Mouse (Mus musculus): ENCODE data around the gene Ctsh. TPM values are rescaled to one million over a fixed set of nuclear protein-coding genes. Genes with fewer than 3 reads are reported as not detected.
"Not testable (repeated sequence)": the region's sequence is repeated elsewhere in the genome, so short reads cannot be mapped to it uniquely, and the experiment has no call there.

Ctsh gene
- polyA plus RNA-seq, 1 experiment, result 36.1 TPM

GRCm38 (mm10) chr9:90055409-90055808 is 1.5 kb downstream of the Ctsh start:
- Histone ChIP-seq H3K4me3 (ENCODE audit: insufficient read depth, low read length) (peak overlapping the region; percentile 38; the same call in 1 of the 2 replicates), H3K4me1 (ENCODE audit: control insufficient read depth, insufficient read depth, low read length) (no peaks in the 10 kb centered on the region), H3K27ac (ENCODE audit: insufficient read depth, low read length) (no peak overlapping the region)
- TF ChIP-seq CTCF (IDR thresholded peaks at IDR 0.05; ENCODE audit: borderline replicate concordance, insufficient read depth, low read length), result no peak
- no peak for TF ChIP-seq POLR2A (IDR thresholded peaks at IDR 0.05; ENCODE audit: low read depth, low read length)

GRCm38 (mm10) chr9:90055911-90056310 is 2.0 kb downstream of the Ctsh start:
- Histone ChIP-seq H3K4me1 (ENCODE audit: control insufficient read depth, insufficient read depth, low read length) (no peaks in the 10 kb centered on the region), H3K27ac (ENCODE audit: insufficient read depth, low read length) (no peak overlapping the region), H3K4me3 (ENCODE audit: insufficient read depth, low read length) (no peak overlapping the region)
- TF ChIP-seq POLR2A (IDR thresholded peaks at IDR 0.05; ENCODE audit: low read depth, low read length) (no peak), CTCF (IDR thresholded peaks at IDR 0.05; ENCODE audit: borderline replicate concordance, insufficient read depth, low read length) (no peak)

DNA sequence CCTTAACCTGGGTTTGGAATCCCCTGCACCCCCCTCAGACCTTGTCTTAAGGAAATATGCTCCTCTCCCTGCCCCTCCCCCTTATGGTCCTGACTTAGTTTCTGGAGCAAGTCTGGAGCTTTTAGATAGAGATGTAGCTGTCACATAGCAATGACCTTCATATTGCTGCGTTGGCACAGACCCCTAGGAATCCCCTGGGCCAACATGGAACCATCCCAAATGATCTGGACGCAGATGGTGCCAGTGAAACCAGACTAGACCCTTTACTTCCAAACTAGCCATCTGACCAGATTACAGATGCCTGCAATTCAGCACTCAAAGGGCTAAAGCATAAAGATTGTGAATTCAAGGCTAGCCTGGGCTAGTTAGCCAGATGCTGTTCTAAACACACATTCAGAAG is 2.8 kb downstream of the Ctsh start:
- H3K4me3 ChIP-seq (ENCODE audit: insufficient read depth, low read length), result no peak overlapping the region
- TF ChIP-seq CTCF (IDR thresholded peaks at IDR 0.05; ENCODE audit: borderline replicate concordance, insufficient read depth, low read length), result no peak
- no peak for TF ChIP-seq POLR2A (IDR thresholded peaks at IDR 0.05; ENCODE audit: low read depth, low read length)
- H3K27ac ChIP-seq (ENCODE audit: insufficient read depth, low read length), result no peak overlapping the region
- no peaks in the 10 kb centered on the region for H3K4me1 ChIP-seq (ENCODE audit: control insufficient read depth, insufficient read depth, low read length)

DNA sequence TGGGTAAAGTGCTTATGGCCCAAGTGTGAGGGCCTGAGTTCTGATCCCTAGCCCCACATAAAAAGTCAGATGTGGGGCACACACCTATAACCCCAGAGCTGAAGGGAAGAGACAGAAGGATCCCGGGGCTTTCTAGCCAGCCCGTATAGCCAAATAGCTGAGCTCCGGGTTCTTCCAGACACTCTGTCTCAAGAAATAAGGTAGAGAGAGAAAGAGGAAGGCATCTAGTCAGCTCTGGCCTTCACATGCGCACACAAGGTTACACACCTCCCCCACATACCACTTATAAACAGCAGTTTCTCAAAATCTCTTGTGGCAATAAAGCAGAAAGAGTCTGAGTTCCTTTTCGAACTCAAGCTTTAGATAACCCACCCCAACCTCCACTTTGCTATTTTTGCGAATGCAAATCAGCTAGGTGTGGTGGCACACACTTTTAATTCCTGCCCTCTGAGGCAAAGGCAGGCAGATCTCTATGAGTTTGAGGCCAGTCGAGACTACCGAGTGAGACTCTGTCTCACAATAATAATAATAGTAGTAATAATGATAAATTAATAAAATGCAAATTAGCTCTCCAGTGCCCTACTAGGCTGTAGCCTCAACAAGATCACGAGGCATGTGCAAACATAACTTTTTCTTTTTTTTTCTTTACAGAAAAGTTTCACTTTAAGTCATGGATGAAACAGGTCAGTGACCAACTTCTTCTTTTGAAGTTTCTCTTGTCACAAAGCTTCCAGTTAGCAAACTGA is 6.0 kb downstream of the Ctsh start:
- TF ChIP-seq CTCF (IDR thresholded peaks at IDR 0.05; ENCODE audit: borderline replicate concordance, insufficient read depth, low read length) (no peak), POLR2A (IDR thresholded peaks at IDR 0.05; ENCODE audit: low read depth, low read length) (no peak)
- no peaks in the 10 kb centered on the region for H3K4me1 ChIP-seq (ENCODE audit: control insufficient read depth, insufficient read depth, low read length)
- H3K4me3 ChIP-seq (ENCODE audit: insufficient read depth, low read length), result no peak overlapping the region
- no peak overlapping the region for H3K27ac ChIP-seq (ENCODE audit: insufficient read depth, low read length)

DNA sequence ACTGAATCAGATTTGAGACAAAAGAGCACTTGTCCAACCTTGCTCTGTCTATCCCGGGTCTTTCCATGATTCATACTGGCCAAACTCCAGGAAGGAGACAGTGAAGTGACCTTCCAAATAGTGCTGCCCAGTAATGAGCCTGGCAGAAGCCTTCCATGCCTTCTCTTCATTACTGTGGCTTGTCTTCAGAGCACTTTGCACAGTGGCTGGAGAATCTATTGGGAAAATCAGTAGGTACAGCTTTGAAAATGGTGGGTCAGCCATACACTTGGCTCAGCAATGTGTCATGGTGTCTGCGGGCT is 6.6 kb downstream of the Ctsh start:
- no peak for TF ChIP-seq POLR2A (IDR thresholded peaks at IDR 0.05; ENCODE audit: low read depth, low read length)
- H3K4me1 ChIP-seq (ENCODE audit: control insufficient read depth, insufficient read depth, low read length), result no peaks in the 10 kb centered on the region
- no peak overlapping the region for H3K4me3 ChIP-seq (ENCODE audit: insufficient read depth, low read length)
- no peak overlapping the region for H3K27ac ChIP-seq (ENCODE audit: insufficient read depth, low read length)

DNA sequence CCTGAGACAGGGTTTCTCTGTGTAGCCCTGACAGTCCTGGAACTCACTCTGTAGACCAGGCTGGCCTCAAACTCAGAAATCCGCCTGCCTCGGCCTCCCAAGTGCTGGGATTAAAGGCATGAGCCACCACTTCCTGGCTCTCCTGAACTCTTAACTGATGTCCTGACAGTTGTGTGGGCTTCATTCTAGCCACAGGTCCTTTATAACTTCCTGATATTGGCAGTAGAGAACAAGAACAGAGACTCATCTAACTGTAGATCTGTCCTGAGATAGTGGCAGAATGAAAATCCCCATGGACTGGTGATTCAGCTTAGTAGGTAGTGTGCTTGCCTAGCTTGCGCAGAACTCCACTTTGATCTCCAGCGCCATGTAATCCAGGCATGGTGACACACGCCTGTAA is 7.0 kb downstream of the Ctsh start:
- not testable (repeated sequence) for H3K4me1 ChIP-seq (ENCODE audit: control insufficient read depth, insufficient read depth, low read length); H3K27ac ChIP-seq (ENCODE audit: insufficient read depth, low read length); H3K4me3 ChIP-seq (ENCODE audit: insufficient read depth, low read length)

DNA sequence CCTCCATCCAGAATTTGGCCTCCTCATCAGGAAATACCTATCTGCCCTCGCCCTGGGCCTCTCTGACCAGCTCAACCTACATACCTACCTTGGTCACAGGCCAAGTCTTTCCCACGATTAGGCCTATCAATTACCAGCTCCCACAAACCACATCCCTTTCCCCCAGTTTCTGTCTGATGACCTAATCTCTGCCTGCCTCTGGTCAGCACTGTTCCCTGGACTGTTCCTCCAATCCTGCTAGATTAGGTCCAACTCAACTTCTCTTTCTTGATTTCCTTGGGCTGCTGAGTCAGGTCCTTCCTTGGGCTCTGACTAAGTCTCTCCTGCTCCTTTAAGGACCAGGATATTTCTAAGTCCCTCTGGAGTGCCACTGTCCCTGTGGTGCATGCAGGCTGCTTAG is 13.4 kb downstream of the Ctsh start:
- H3K27ac ChIP-seq (ENCODE audit: insufficient read depth, low read length), result no peak overlapping the region
- no peak overlapping the region for H3K4me3 ChIP-seq (ENCODE audit: insufficient read depth, low read length)
- H3K4me1 ChIP-seq (ENCODE audit: control insufficient read depth, insufficient read depth, low read length), result no peaks in the 10 kb centered on the region
- TF ChIP-seq POLR2A (IDR thresholded peaks at IDR 0.05; ENCODE audit: low read depth, low read length) (no peak), CTCF (IDR thresholded peaks at IDR 0.05; ENCODE audit: borderline replicate concordance, insufficient read depth, low read length) (no peak)

DNA sequence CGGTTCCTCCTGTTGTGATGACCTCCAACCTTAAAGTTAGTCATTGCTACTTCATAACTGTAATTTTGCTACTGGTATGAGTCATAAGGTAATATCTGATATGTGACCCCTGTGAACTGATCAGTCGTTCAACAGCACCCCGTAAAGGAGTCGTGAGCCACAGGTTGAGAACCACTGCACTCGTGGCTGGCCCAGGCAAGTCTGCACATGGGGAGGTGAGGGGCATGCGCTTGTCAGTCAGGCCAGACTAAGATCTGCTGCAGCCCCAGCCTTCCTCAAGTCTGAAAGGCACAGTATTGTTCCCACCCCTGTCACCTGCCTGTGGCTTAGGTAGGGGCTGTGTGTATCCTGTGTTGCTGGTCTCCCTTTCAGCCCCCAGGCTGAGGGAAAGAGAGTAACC is 14.8 kb downstream of the Ctsh start:
- no peak overlapping the region for H3K27ac ChIP-seq (ENCODE audit: insufficient read depth, low read length)
- H3K4me1 ChIP-seq (ENCODE audit: control insufficient read depth, insufficient read depth, low read length), result no peaks in the 10 kb centered on the region
- no peak overlapping the region for H3K4me3 ChIP-seq (ENCODE audit: insufficient read depth, low read length)
- TF ChIP-seq POLR2A (IDR thresholded peaks at IDR 0.05; ENCODE audit: low read depth, low read length) (no peak), CTCF (IDR thresholded peaks at IDR 0.05; ENCODE audit: borderline replicate concordance, insufficient read depth, low read length) (no peak)

- Histone ChIP-seq H3K4me1 (ENCODE audit: control insufficient read depth, insufficient read depth, low read length) (no peaks in the 10 kb centered on the region), H3K27ac (ENCODE audit: insufficient read depth, low read length) (no peak overlapping the region), H3K4me3 (ENCODE audit: insufficient read depth, low read length) (no peak overlapping the region)
- TF ChIP-seq CTCF (IDR thresholded peaks at IDR 0.05; ENCODE audit: borderline replicate concordance, insufficient read depth, low read length) (no peak), POLR2A (IDR thresholded peaks at IDR 0.05; ENCODE audit: low read depth, low read length) (no peak)
Measured at GRCm38 (mm10) chr9:90069485-90069884, 15.5 kb downstream of the Ctsh start.

DNA sequence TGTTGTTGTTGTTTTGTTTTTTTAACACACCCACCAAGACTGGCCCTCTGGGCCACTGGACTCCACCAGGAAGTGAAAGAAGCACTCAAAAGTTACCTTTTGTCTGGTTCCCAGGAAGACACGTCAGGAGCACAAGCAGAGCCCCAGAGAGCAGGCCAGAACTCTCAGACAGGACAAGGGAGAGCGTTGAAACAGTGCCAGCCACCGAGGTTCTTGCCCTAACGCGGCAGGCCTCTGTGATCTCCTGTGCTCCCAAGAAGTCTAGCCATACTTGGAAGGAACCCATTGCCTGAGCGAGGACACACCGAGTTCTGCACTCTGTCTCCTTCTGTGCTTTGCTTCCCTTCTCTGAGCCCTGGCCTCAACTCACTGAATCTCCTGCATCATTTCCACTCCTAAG is 16.2 kb downstream of the Ctsh start:
- no peak for TF ChIP-seq CTCF (IDR thresholded peaks at IDR 0.05; ENCODE audit: borderline replicate concordance, insufficient read depth, low read length)
- no peak for TF ChIP-seq POLR2A (IDR thresholded peaks at IDR 0.05; ENCODE audit: low read depth, low read length)
- Histone ChIP-seq H3K4me1 (ENCODE audit: control insufficient read depth, insufficient read depth, low read length) (no peaks in the 10 kb centered on the region), H3K27ac (ENCODE audit: insufficient read depth, low read length) (no peak overlapping the region), H3K4me3 (ENCODE audit: insufficient read depth, low read length) (no peak overlapping the region)

DNA sequence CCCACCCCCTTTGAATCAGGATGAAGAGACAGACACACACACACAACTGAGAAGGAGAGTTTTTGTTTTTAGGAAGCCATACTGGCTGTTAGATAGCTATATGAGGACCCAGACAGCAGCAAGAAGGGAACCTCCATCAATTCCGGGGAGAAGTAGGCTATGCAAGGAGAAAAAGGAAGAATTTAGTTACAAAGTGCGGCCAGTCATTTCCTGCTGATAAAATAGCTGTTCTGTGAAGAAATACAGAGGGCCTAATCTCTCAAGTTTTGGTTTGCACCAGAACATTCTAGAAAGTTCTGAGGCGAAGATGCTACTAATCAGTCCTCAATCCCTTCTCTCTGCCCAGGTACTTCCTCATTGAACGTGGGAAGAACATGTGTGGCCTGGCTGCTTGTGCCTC is 21.4 kb downstream of the Ctsh start:
- Histone ChIP-seq H3K4me3 (ENCODE audit: insufficient read depth, low read length) (no peak overlapping the region), H3K4me1 (ENCODE audit: control insufficient read depth, insufficient read depth, low read length) (no peaks in the 10 kb centered on the region), H3K27ac (ENCODE audit: insufficient read depth, low read length) (no peak overlapping the region)
- TF ChIP-seq CTCF (IDR thresholded peaks at IDR 0.05; ENCODE audit: borderline replicate concordance, insufficient read depth, low read length) (no peak), POLR2A (IDR thresholded peaks at IDR 0.05; ENCODE audit: low read depth, low read length) (no peak)
